Comparison of ENCODE assay signal across 9 mouse cellular contexts in the genomic region with DNA sequence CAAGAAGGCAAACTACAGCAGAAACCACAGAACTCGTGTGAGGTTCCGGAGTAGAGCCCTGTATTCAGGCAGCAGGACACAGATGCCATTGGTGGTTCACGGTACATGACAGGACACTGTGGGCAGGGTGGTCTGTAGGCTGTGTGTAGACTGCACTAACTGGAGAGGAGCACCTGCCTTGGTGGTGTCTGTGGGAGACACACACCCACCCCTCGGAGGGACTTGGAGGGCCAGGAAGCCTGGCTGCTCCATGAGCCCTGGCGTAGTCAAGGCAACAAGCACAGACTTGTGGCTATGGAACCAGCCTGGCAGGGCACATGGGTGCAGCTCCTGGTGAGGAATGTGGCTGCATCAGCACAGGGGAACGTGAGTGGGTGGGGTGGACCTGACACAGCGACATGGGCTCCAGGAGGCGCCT. TPM values are rescaled to one million over a fixed set of nuclear protein-coding genes. Genes with fewer than 3 reads are reported as not detected.
A peak's percentile ranks its signal among the peaks of the same experiment; 100 is the strongest.
DNase-seq lines count a peak whose midpoint lies in the region; ATAC-seq and TF ChIP-seq lines count a peak whose summit lies in the region.
"Had no signal": no experiment of that assay in that cellular context is flagged by ENCODE, and none has a peak within 500 bp of the region (broad histone marks: within the 10 kb centered on the region; RNA-seq: fewer than 3 reads in every experiment).

No protein-coding gene starts in this region.

- peak; percentile 47; the same call in 1 of the 2 replicates for ATAC-seq in heart, embryonic 14.5 days (ENCODE audit: insufficient number of reproducible peaks, insufficient read depth, low FRiP score, low read depth)
- peak; percentile 74 for ATAC-seq in Patski
- ATAC-seq in hindbrain, embryonic 15.5 days (ENCODE audit: low FRiP score, low read depth) = peak; percentile 54; the same call in 1 of the 2 replicates
- peak; percentile 35; the same call in 1 of the 2 replicates for ATAC-seq in midbrain, embryonic 13.5 days

- WGBS in heart, embryonic 14.5 days = 70% methylated on average over 8 of the region's 8 CpGs
- WGBS in hindbrain, embryonic 15.5 days = 53% methylated on average over 8 of the region's 8 CpGs
- 79% methylated on average over 8 of the region's 8 CpGs for WGBS in midbrain, embryonic 13.5 days

- H3K4me3 ChIP-seq in heart, embryonic 14.5 days (ENCODE audit: control insufficient read depth in 1 of 2, insufficient read depth in 1 of 2, low read depth in 1 of 2, low read length in 2 of 2) = no peak overlapping the region
- no peak overlapping the region for H3K4me3 ChIP-seq in hindbrain, embryonic 15.5 days
- no peak overlapping the region for H3K4me3 ChIP-seq in midbrain, embryonic 13.5 days (replicated peaks)

- CTCF ChIA-PET in Patski (lab: Charles Lee) = interaction anchor here (1.2 kb wide), 1 partner anchor 9 kb away, joined by 3 read pairs; no protein-coding TSS in a partner anchor

- no peak for TF ChIP-seq CTCF in Patski (IDR thresholded peaks at IDR 0.05)

- in situ Hi-C loops in Patski (cut with MboI; ENCODE audit: low pct_unique_long_range_greater_than_20kb) = no loop called here

- no peaks in the 10 kb centered on the region for H3K9me3 ChIP-seq in heart, embryonic 14.5 days (ENCODE audit: control insufficient read depth, low read length)
- no peaks in the 10 kb centered on the region for H3K9me3 ChIP-seq in hindbrain, embryonic 15.5 days
- H3K9me3 ChIP-seq in midbrain, embryonic 13.5 days = no peaks in the 10 kb centered on the region

- POLR2A ChIA-PET in Patski (lab: Charles Lee) = interaction anchor here (0.6 kb wide), 1 partner anchor 243 kb away, joined by 5 read pairs; no protein-coding TSS in a partner anchor

- H3K27ac ChIP-seq in heart, embryonic 14.5 days (replicated peaks in 1 of 2; ENCODE audit: control insufficient read depth in 1 of 2, insufficient read depth in 1 of 2, low read depth in 2 of 2, low read length in 2 of 2) = peak overlapping the region; percentile 17 to 37; a peak in 2 of 4 replicates
- H3K27ac ChIP-seq in hindbrain, embryonic 15.5 days (replicated peaks) = peak overlapping the region; percentile 12
- no peak overlapping the region for H3K27ac ChIP-seq in midbrain, embryonic 13.5 days

- H3K27me3 ChIP-seq in heart, embryonic 14.5 days (ENCODE audit: control insufficient read depth, insufficient read depth, low read length) = no peaks in the 10 kb centered on the region
- no peaks in the 10 kb centered on the region for H3K27me3 ChIP-seq in Patski
- H3K27me3 ChIP-seq in hindbrain, embryonic 15.5 days = no peaks in the 10 kb centered on the region
- H3K27me3 ChIP-seq in midbrain, embryonic 13.5 days = peaks cover 27% of the 10 kb centered on the region

- H3K4me2 ChIP-seq in heart, embryonic 14.5 days (ENCODE audit: low read length) = no peak overlapping the region
- H3K4me2 ChIP-seq in hindbrain, embryonic 15.5 days = no peak overlapping the region
- H3K4me2 ChIP-seq in midbrain, embryonic 13.5 days (replicated peaks) = no peak overlapping the region

- H3K4me1 ChIP-seq in heart, embryonic 14.5 days (ENCODE audit: control insufficient read depth in 2 of 2, insufficient read depth in 2 of 2, low read length in 2 of 2) = peaks cover 13 to 23% of the 10 kb centered on the region in 2 experiments
- peaks cover 20% of the 10 kb centered on the region for H3K4me1 ChIP-seq in hindbrain, embryonic 15.5 days (replicated peaks)
- H3K4me1 ChIP-seq in midbrain, embryonic 13.5 days (replicated peaks) = peaks cover 20% of the 10 kb centered on the region

- H3K36me3 ChIP-seq in heart, embryonic 14.5 days (ENCODE audit: control insufficient read depth, insufficient read depth, low read length) = no peaks in the 10 kb centered on the region
- H3K36me3 ChIP-seq in hindbrain, embryonic 15.5 days = no peaks in the 10 kb centered on the region
- no peaks in the 10 kb centered on the region for H3K36me3 ChIP-seq in midbrain, embryonic 13.5 days

- no peak overlapping the region; the same call in 1 of the 2 replicates for H3K9ac ChIP-seq in heart, embryonic 14.5 days (ENCODE audit: low read length)
- no peak overlapping the region for H3K9ac ChIP-seq in hindbrain, embryonic 15.5 days
- no peak overlapping the region for H3K9ac ChIP-seq in midbrain, embryonic 13.5 days (replicated peaks)

- intact Hi-C loops in heart, postnatal 14 days (cut with DNase I) = loop anchor here (10.0 kb wide), 1 partner anchor 235 kb away; a partner anchor contains a TSS
- intact Hi-C loops in gastrocnemius, postnatal 14 days (cut with DNase I; ENCODE audit: low total_unique reads) = no loop called here

- no peak for DNase-seq in heart, postnatal 14 days
- no peak for DNase-seq in Patski (ENCODE audit: low read depth, low spot score)
- peak; percentile 50 to 64 for DNase-seq in thymus, postnatal 36 days
- DNase-seq in yolk sac, embryonic 10.5 days (ENCODE audit: low spot score) = no peak
- no peak for DNase-seq in gastrocnemius, postnatal 14 days

RNA-seq across cellular contexts. Expression of a gene that starts 11.1 kb away (rescaled TPM):
- polyA plus RNA-seq in heart, embryonic 14.5 days (2014; fragmentation: Nextera tagmentation; extraction: Ambion mirVana) = 4.3 and 5.0 TPM in 2 replicates
- total RNA-seq in heart, postnatal 14 days (2021) = 1 to 10 TPM; 4.3 to 6.0 TPM
- 7.7 TPM for polyA plus RNA-seq in Patski (2021)
- polyA plus RNA-seq in hindbrain, embryonic 15.5 days (2015; fragmentation: Nextera tagmentation; extraction: Ambion mirVana) = 4.8 and 6.7 TPM in 2 replicates
- 4.0 and 6.3 TPM in 2 replicates for polyA plus RNA-seq in midbrain, embryonic 13.5 days (2015; fragmentation: Nextera tagmentation; extraction: Ambion mirVana)
- total RNA-seq in gastrocnemius, postnatal 14 days (2021) = 1 to 10 TPM; 3.3 to 4.7 TPM

RNA-seq across cellular contexts. Expression of a gene that starts 49.7 kb away (rescaled TPM):
- 0.96 and 1.2 TPM in 2 replicates for polyA plus RNA-seq in heart, embryonic 14.5 days (2014; fragmentation: Nextera tagmentation; extraction: Ambion mirVana)
- under 1 TPM; 0.48 to 0.49 TPM for total RNA-seq in heart, postnatal 14 days (2021)
- polyA plus RNA-seq in Patski (2021) = 0.89 TPM
- polyA plus RNA-seq in hindbrain, embryonic 15.5 days (2015; fragmentation: Nextera tagmentation; extraction: Ambion mirVana) = 0.54 and 1.0 TPM in 2 replicates
- 1.7 and 1.9 TPM in 2 replicates for polyA plus RNA-seq in midbrain, embryonic 13.5 days (2015; fragmentation: Nextera tagmentation; extraction: Ambion mirVana)
- under 1 TPM in 1 of 2 experiments, not detected in 1; 0.14 TPM for total RNA-seq in gastrocnemius, postnatal 14 days (2021)

RNA-seq across cellular contexts. Expression of a gene that starts 54.5 kb away (rescaled TPM):
- polyA plus RNA-seq in heart, embryonic 14.5 days (2014; fragmentation: Nextera tagmentation; extraction: Ambion mirVana) = not detected in 2 replicates
- total RNA-seq in heart, postnatal 14 days (2021) = not detected
- polyA plus RNA-seq in Patski (2021) = not detected
- polyA plus RNA-seq in hindbrain, embryonic 15.5 days (2015; fragmentation: Nextera tagmentation; extraction: Ambion mirVana) = not detected in 2 replicates
- polyA plus RNA-seq in midbrain, embryonic 13.5 days (2015; fragmentation: Nextera tagmentation; extraction: Ambion mirVana) = not detected in 2 replicates
- total RNA-seq in gastrocnemius, postnatal 14 days (2021) = not detected
- total RNA-seq: layer of hippocampus, postnatal 25 days had no signal

RNA-seq across cellular contexts. Expression of a gene that starts 55.1 kb away (rescaled TPM):
- 28.8 and 31.3 TPM in 2 replicates for polyA plus RNA-seq in heart, embryonic 14.5 days (2014; fragmentation: Nextera tagmentation; extraction: Ambion mirVana)
- 10 to 100 TPM; 19.6 to 21.6 TPM for total RNA-seq in heart, postnatal 14 days (2021)
- 50.5 TPM for polyA plus RNA-seq in Patski (2021)
- polyA plus RNA-seq in hindbrain, embryonic 15.5 days (2015; fragmentation: Nextera tagmentation; extraction: Ambion mirVana) = 89.7 and 96.9 TPM in 2 replicates
- 63.7 TPM in 2 replicates for polyA plus RNA-seq in midbrain, embryonic 13.5 days (2015; fragmentation: Nextera tagmentation; extraction: Ambion mirVana)
- total RNA-seq in gastrocnemius, postnatal 14 days (2021) = 10 to 100 TPM; 12.9 to 13.2 TPM

RNA-seq across cellular contexts. Expression of a gene that starts 55.6 kb away (rescaled TPM):
- polyA plus RNA-seq in heart, embryonic 14.5 days (2014; fragmentation: Nextera tagmentation; extraction: Ambion mirVana) = 0.35 and 0.74 TPM in 2 replicates
- total RNA-seq in heart, postnatal 14 days (2021) = not detected
- polyA plus RNA-seq in Patski (2021) = not detected
- 0.43 and 0.61 TPM in 2 replicates for polyA plus RNA-seq in hindbrain, embryonic 15.5 days (2015; fragmentation: Nextera tagmentation; extraction: Ambion mirVana)
- polyA plus RNA-seq in midbrain, embryonic 13.5 days (2015; fragmentation: Nextera tagmentation; extraction: Ambion mirVana) = 0.43 and 0.74 TPM in 2 replicates
- total RNA-seq in gastrocnemius, postnatal 14 days (2021) = not detected

Comparison
In these comparisons a context has a peak if more than half of its experiments do, and no peak if none do; other contexts are left out.
1. DNase-seq: peak in thymus, postnatal 36 days (2 of 2); none in heart, postnatal 14 days (0 of 2), Patski (single experiment), yolk sac, embryonic 10.5 days (single experiment) and gastrocnemius, postnatal 14 days (single experiment).
2. Peak in every context shown above with its lines, with median percentiles within 50 percentile points of each other: ATAC-seq.